Mouse (Mus musculus) cortical plate, adult 2 months (tissue): Measurements from ENCODE around the gene Gm21083.
"Not testable (repeated sequence)": the region's sequence is repeated elsewhere in the genome, so short reads cannot be mapped to it uniquely, and the experiment has no call there.

Source experiments
- CTCF ChIP-seq: fragments of 200-500 bp; IDR thresholded peaks from 2 replicates; pipeline ENCODE4 v1.5.1; 2011; ENCODE audit warnings: mild to moderate bottlenecking, control low read depth, low read length; ENCODE audit not compliant: insufficient read depth; ENCODE audit errors: extremely low read depth
- POLR2A ChIP-seq: fragments of 200-500 bp; IDR thresholded peaks from 2 replicates; pipeline ENCODE4 v1.6.1; 2011; ENCODE audit warnings: mild to moderate bottlenecking, low read length, control low read depth; ENCODE audit not compliant: insufficient read depth; ENCODE audit errors: extremely low read depth

- not testable (repeated sequence) for TF ChIP-seq CTCF, POLR2A
Observed at GRCm38 (mm10) chr5:15588291-15588690, 11.2 kb downstream of the Gm21083 start.
